Mouse (Mus musculus) liver, embryonic 14.5 days (tissue): ENCODE measurements around the gene C2cd5.

Experiments used
- CTCF ChIP-seq: IDR thresholded peaks from 2 replicates; pipeline ENCODE4 v1.5.1; 2016; ENCODE audit warnings: antibody characterized with exemption, low read depth, control low read depth
- EP300 ChIP-seq: IDR thresholded peaks from 2 replicates; pipeline ENCODE4 v1.6.1; 2016; ENCODE audit warnings: antibody characterized with exemption, low read depth

- TF ChIP-seq CTCF (no peak), EP300 (no peak)
Observed at GRCm38 (mm10) chr6:142963480-142964075, 136.4 kb downstream of the C2cd5 start.
